10 mouse cellular contexts compared by ENCODE assay signal in the genomic region with DNA sequence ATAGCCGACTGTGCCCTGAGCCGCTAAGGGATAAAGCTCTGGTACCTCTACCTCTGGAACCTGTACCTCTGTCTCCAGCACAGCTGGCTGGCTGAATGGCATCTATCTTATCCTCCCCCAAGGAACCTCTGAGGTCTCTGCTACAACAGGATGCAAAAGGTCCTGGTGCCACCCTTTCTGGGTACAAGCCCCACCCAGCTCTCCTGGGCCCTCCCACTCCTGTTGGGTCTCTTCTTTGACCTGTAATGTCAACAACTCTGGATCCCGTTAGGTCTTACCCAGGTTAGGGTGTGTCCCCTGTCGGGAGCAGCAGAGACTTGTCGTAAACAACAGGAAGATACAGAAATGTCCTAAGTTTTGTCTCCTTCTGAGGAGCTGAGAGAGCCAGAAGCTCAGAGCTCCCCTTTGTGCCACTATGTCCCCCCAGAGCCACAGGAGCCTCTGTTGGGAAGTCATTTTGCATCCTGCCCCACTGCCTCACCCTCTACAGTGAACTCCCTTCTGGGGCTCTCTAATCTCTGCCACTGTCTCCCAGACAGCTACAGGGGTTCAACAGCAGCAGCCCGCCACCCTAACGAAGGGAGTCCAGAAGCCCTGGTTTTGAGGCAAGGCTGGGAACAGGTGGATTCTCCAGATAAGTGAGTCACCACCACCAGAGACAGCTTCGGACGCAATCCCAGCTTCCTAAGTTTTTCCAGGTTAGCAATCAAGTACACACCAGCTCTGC. TPM values are rescaled to one million over a fixed set of nuclear protein-coding genes. Genes with fewer than 3 reads are reported as not detected.
DNase-seq lines count a peak whose midpoint lies in the region; ATAC-seq and TF ChIP-seq lines count a peak whose summit lies in the region.
"Had no signal": no experiment of that assay in that cellular context is flagged by ENCODE, and none has a peak within 500 bp of the region (broad histone marks: within the 10 kb centered on the region; RNA-seq: fewer than 3 reads in every experiment).

No protein-coding gene starts in this region.

- ATAC-seq in embryonic facial prominence, embryonic 12.5 days (ENCODE audit: insufficient number of reproducible peaks, insufficient read depth, low FRiP score, low TSS enrichment), result no peak
- ATAC-seq in lung, postnatal 0 days, result no peak
- no peak for ATAC-seq in hindbrain, embryonic 16.5 days
- no peak for ATAC-seq in neural tube, embryonic 15.5 days (ENCODE audit: low FRiP score)

- H3K27ac ChIP-seq in embryonic facial prominence, embryonic 12.5 days, result 0 out of 2 replicates have a peak overlapping the region, but pooled peaks have one; percentile 31
- no peak overlapping the region for H3K27ac ChIP-seq in embryonic facial prominence, embryonic 10.5 days (replicated peaks)
- 0 out of 2 replicates have a peak overlapping the region, but pooled peaks have one; percentile 7 for H3K27ac ChIP-seq in lung, postnatal 0 days (ENCODE audit: low read length)
- H3K27ac ChIP-seq in hindbrain, embryonic 16.5 days (ENCODE audit: low read depth, low read length), result peak overlapping the region; percentile 45; the same call in 1 of the 2 replicates
- peak overlapping the region; percentile 57 for H3K27ac ChIP-seq in neural tube, embryonic 15.5 days (replicated peaks)
- H3K27ac ChIP-seq: kidney, postnatal 0 days had no signal

- peaks cover 44% of the 10 kb centered on the region for H3K4me1 ChIP-seq in embryonic facial prominence, embryonic 12.5 days
- peaks cover 52% of the 10 kb centered on the region for H3K4me1 ChIP-seq in embryonic facial prominence, embryonic 10.5 days
- peaks cover 32% of the 10 kb centered on the region; the same call in 1 of the 2 replicates for H3K4me1 ChIP-seq in lung, postnatal 0 days (ENCODE audit: insufficient read depth, low read depth, low read length)
- H3K4me1 ChIP-seq in hindbrain, embryonic 16.5 days (ENCODE audit: control insufficient read depth, insufficient read depth, low read depth, low read length), result peaks cover 38% of the 10 kb centered on the region
- peaks cover 78% of the 10 kb centered on the region for H3K4me1 ChIP-seq in neural tube, embryonic 15.5 days

- H3K36me3 ChIP-seq in embryonic facial prominence, embryonic 12.5 days, result peaks cover 15% of the 10 kb centered on the region
- H3K36me3 ChIP-seq in embryonic facial prominence, embryonic 10.5 days (replicated peaks), result peaks cover 88% of the 10 kb centered on the region
- 0 out of 2 replicates have a peak, but pooled peaks cover 3% of the 10 kb centered on the region for H3K36me3 ChIP-seq in lung, postnatal 0 days (ENCODE audit: insufficient read depth, low read length)
- no peaks in the 10 kb centered on the region for H3K36me3 ChIP-seq in hindbrain, embryonic 16.5 days (ENCODE audit: control insufficient read depth, insufficient read depth, low read length)
- no peaks in the 10 kb centered on the region for H3K36me3 ChIP-seq in neural tube, embryonic 15.5 days

- H3K27me3 ChIP-seq in embryonic facial prominence, embryonic 12.5 days, result no peaks in the 10 kb centered on the region
- no peaks in the 10 kb centered on the region for H3K27me3 ChIP-seq in embryonic facial prominence, embryonic 10.5 days (replicated peaks; ENCODE audit: low read depth, poor library complexity, severe bottlenecking)
- no peaks in the 10 kb centered on the region for H3K27me3 ChIP-seq in lung, postnatal 0 days (replicated peaks; ENCODE audit: insufficient read depth, low read length)
- H3K27me3 ChIP-seq in hindbrain, embryonic 16.5 days (replicated peaks; ENCODE audit: control insufficient read depth, insufficient read depth, low read length), result no peaks in the 10 kb centered on the region
- no peaks in the 10 kb centered on the region for H3K27me3 ChIP-seq in neural tube, embryonic 15.5 days (replicated peaks)

- no peaks in the 10 kb centered on the region for H3K9me3 ChIP-seq in embryonic facial prominence, embryonic 12.5 days
- no peaks in the 10 kb centered on the region for H3K9me3 ChIP-seq in embryonic facial prominence, embryonic 10.5 days
- H3K9me3 ChIP-seq in lung, postnatal 0 days (ENCODE audit: low read length), result no peaks in the 10 kb centered on the region
- H3K9me3 ChIP-seq in hindbrain, embryonic 16.5 days (ENCODE audit: control insufficient read depth, low read length), result no peaks in the 10 kb centered on the region
- H3K9me3 ChIP-seq in neural tube, embryonic 15.5 days (replicated peaks), result no peaks in the 10 kb centered on the region

- DNase-seq in embryonic facial prominence, embryonic 10.5 days (ENCODE audit: low spot score), result no peak
- no peak for DNase-seq in lung, postnatal 0 days (ENCODE audit: low spot score)
- no peak for DNase-seq in lung, adult 18-20 months
- DNase-seq in left cerebral cortex, postnatal 10 days (ENCODE audit: extremely low spot score in 1 of 2, low spot score in 2 of 2), result no peak
- no peak for DNase-seq in adipocyte (ENCODE audit: low spot score)
- DNase-seq: right cerebral cortex, postnatal 4 days had no signal

- no peak for TF ChIP-seq EP300 in lung, postnatal 0 days (IDR thresholded peaks at IDR 0.05)

- 78% methylated on average over 9 of the region's 9 CpGs for WGBS in embryonic facial prominence, embryonic 12.5 days
- 85% methylated on average over 9 of the region's 9 CpGs for WGBS in embryonic facial prominence, embryonic 10.5 days
- 71% methylated on average over 9 of the region's 9 CpGs for WGBS in lung, postnatal 0 days
- WGBS in hindbrain, embryonic 16.5 days, result 81% methylated on average over 9 of the region's 9 CpGs
- 85% methylated on average over 9 of the region's 9 CpGs for WGBS in neural tube, embryonic 15.5 days

- H3K4me2 ChIP-seq in embryonic facial prominence, embryonic 12.5 days (replicated peaks), result no peak overlapping the region
- no peak overlapping the region for H3K4me2 ChIP-seq in lung, postnatal 0 days (replicated peaks; ENCODE audit: low read depth, low read length)
- no peak overlapping the region for H3K4me2 ChIP-seq in hindbrain, embryonic 16.5 days (ENCODE audit: low read length)
- no peak overlapping the region for H3K4me2 ChIP-seq in neural tube, embryonic 15.5 days

- intact Hi-C loops in left cerebral cortex, postnatal 10 days (cut with DNase I), result no loop called here

- TF ChIP-seq CTCF in lung, postnatal 0 days (IDR thresholded peaks at IDR 0.05), result no peak

- H3K4me3 ChIP-seq in embryonic facial prominence, embryonic 12.5 days, result no peak overlapping the region
- no peak overlapping the region for H3K4me3 ChIP-seq in embryonic facial prominence, embryonic 10.5 days
- no peak overlapping the region for H3K4me3 ChIP-seq in lung, postnatal 0 days (ENCODE audit: low read depth, low read length)
- H3K4me3 ChIP-seq in hindbrain, embryonic 16.5 days (ENCODE audit: low read length), result no peak overlapping the region
- H3K4me3 ChIP-seq in neural tube, embryonic 15.5 days (replicated peaks), result no peak overlapping the region

- H3K9ac ChIP-seq in embryonic facial prominence, embryonic 12.5 days, result no peak overlapping the region
- H3K9ac ChIP-seq in lung, postnatal 0 days (replicated peaks; ENCODE audit: low read depth), result no peak overlapping the region
- H3K9ac ChIP-seq in hindbrain, embryonic 16.5 days (ENCODE audit: low read depth, low read length), result no peak overlapping the region
- H3K9ac ChIP-seq in neural tube, embryonic 15.5 days (replicated peaks), result no peak overlapping the region

RNA-seq across cellular contexts. Expression of a gene that starts 47.1 kb away (rescaled TPM):
- 40.0 and 41.1 TPM in 2 replicates for polyA plus RNA-seq in embryonic facial prominence, embryonic 12.5 days (2016; fragmentation: Nextera tagmentation; extraction: Ambion mirVana)
- 45.1 and 50.0 TPM in 2 replicates for polyA plus RNA-seq in embryonic facial prominence, embryonic 10.5 days (2016; fragmentation: Nextera tagmentation; extraction: Ambion mirVana)
- 30.0 and 30.5 TPM in 2 replicates for polyA plus RNA-seq in lung, postnatal 0 days (2015; fragmentation: Nextera tagmentation; extraction: Ambion mirVana)
- polyA plus RNA-seq in hindbrain, embryonic 16.5 days (2015; fragmentation: Nextera tagmentation; extraction: Ambion mirVana), result 51.4 and 62.2 TPM in 2 replicates
- 57.9 and 58.9 TPM in 2 replicates for polyA plus RNA-seq in neural tube, embryonic 15.5 days (2015; fragmentation: Nextera tagmentation; extraction: Ambion mirVana)
- total RNA-seq in left cerebral cortex, postnatal 10 days (2021), result 100 to 1,000 TPM; 105 to 114 TPM
